Mouse (Mus musculus): ENCODE measurements at regions not wholly inside any gene's neighbourhood (a gene's known extent, or its start where the extent isn't known, plus 50 kb on each side); places are given as distances from the start of the nearest gene placed in this dataset.

DNA sequence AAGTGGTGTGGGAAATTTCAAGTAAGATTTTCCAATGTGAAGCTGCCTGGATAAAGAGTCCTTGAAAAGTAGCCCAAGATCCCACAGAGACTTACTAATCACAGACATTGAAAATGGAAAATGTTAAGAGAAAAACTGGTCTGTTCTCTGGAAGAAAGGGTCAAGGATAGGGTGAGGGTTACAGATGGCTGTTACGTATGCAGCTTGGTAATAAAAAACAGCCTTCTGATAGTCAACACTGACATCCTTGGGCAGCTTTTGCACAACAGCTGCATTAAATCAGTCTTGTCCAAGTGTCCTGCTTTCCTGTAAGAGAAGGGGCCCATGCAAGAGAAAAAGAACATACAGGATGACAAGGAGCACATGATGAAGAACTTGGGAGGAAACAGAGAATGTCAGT lies 64.6 kb upstream of the Armcx2 start:
- TF ChIP-seq GATA1 (IDR thresholded peaks at IDR 0.05; ENCODE audit: borderline replicate concordance, low read length) (no peak), FLI1 (IDR thresholded peaks at IDR 0.05; ENCODE audit: low read length) (no peak)
